Mouse (Mus musculus) lung, embryonic 16.5 days (tissue): ENCODE measurements at regions not wholly inside any gene's neighbourhood (a gene's known extent, or its start where the extent isn't known, plus 50 kb on each side); places are given as distances from the start of the nearest gene placed in this dataset.
A peak's percentile ranks its signal among the peaks of the same experiment; 100 is the strongest.

ENCODE experiments used
- ATAC-seq: fragments of 200-750 bp; cut with Nextera tagmentation; 2 replicates; pipeline ENCODE4 v1.8.0; 2017; ENCODE audit warnings: low read depth, mild to moderate bottlenecking, moderate library complexity
- H3K27ac ChIP-seq: fragments of 300-500 bp; sonication (generic); 2 replicates; pipeline ENCODE4 v1.5.1; 2014; ENCODE audit warnings: mild to moderate bottlenecking, control low read depth, low read length
- H3K27me3 ChIP-seq: fragments of 300-500 bp; sonication (generic); 2 replicates; pipeline ENCODE4 v1.6.1; 2014; ENCODE audit warnings: low read depth, low read length, mixed read lengths; ENCODE audit not compliant: control insufficient read depth, insufficient read depth
- H3K36me3 ChIP-seq: fragments of 300-500 bp; sonication (generic); 2 replicates; pipeline ENCODE4 v1.6.1; 2014; ENCODE audit warnings: low read length; ENCODE audit not compliant: control insufficient read depth, insufficient read depth
- H3K4me1 ChIP-seq: fragments of 300-500 bp; sonication (generic); replicated peaks from 2 replicates; pipeline ENCODE4 v1.6.1; 2014; ENCODE audit warnings: low read length, mixed read lengths; ENCODE audit not compliant: control insufficient read depth, insufficient read depth
- H3K4me2 ChIP-seq: fragments of 300-500 bp; sonication (generic); 2 replicates; pipeline ENCODE4 v1.6.1; 2014; ENCODE audit warnings: low read depth, low read length, control low read depth
- H3K4me3 ChIP-seq: fragments of 300-500 bp; sonication (generic); 2 replicates; pipeline ENCODE4 v1.5.1; 2014; ENCODE audit warnings: mild to moderate bottlenecking, low read length, control low read depth
- H3K9ac ChIP-seq: fragments of 300-500 bp; sonication (generic); 2 replicates; pipeline ENCODE4 v1.6.1; 2014; ENCODE audit warnings: low read length, control low read depth
- H3K9me3 ChIP-seq: fragments of 300-500 bp; sonication (generic); 2 replicates; pipeline ENCODE4 v1.6.1; 2016; ENCODE audit warnings: low read length; ENCODE audit not compliant: control insufficient read depth
- WGBS: fragments of 180-500 bp; shearing (Covaris S2); extraction: QIAGEN DNeasy Blood & Tissue Kit; methylation state at CpG from one replicate; pipeline ENCODE4 v1.1.7; 2014; 5-methylcytosine and 5-hydroxymethylcytosine counted together

DNA sequence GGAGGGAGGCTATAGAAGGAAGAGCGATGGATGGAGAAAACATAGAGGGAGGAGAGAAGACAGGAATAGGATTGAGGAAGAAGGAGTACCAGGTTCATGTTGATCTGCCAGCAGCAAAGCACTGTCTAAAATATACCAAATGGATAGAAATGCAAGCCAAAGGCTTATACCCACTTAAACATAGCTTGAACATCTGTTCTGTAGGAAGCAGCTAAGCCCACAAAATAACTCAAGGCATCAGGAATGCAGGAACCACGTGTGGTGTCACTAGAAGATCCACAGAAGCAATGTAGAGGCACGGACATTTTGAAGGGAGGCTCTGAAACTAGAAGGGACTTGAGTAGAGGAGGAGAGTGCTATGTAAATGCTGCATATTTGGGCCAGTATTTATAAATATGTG, 78.9 kb downstream of the Smgc start:
- 54% methylated on average over 3 of the region's 3 CpGs for WGBS

DNA sequence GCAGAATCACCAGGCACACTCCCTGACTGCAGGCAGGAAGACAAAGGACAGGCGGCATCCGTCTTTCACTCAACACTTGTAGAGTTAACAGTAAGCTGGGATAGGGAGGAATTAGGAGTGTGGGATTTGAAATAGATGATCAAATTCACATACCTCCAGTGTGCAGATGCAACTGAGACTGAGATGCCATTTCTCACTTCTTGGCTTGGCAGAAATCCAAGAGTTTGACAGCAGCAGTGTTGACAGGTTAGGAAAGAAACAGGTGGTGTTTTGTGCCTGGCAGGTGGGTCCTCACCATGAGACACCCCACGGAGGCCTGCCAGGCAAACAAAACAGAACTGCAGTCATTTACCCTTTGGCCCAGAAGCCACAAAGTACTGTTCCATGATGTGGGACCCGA, 79.8 kb downstream of the Smgc start:
- Histone ChIP-seq H3K4me2 (no peak overlapping the region), H3K4me1 (no peaks in the 10 kb centered on the region), H3K27me3 (no peaks in the 10 kb centered on the region), H3K27ac (no peak overlapping the region), H3K36me3 (no peaks in the 10 kb centered on the region), H3K4me3 (no peak overlapping the region), H3K9me3 (no peaks in the 10 kb centered on the region), H3K9ac (no peak overlapping the region)
- 50% methylated on average over 4 of the region's 4 CpGs for WGBS
- no peak for ATAC-seq

More for the DNA sequence above, 78.9 kb downstream of the Smgc start:
- no peak for ATAC-seq
- no peaks in the 10 kb centered on the region for H3K4me1 ChIP-seq
- H3K27me3 ChIP-seq, result no peaks in the 10 kb centered on the region
- no peaks in the 10 kb centered on the region for H3K36me3 ChIP-seq
- no peaks in the 10 kb centered on the region for H3K9me3 ChIP-seq
- H3K4me2 ChIP-seq, result no peak overlapping the region
- H3K4me3 ChIP-seq, result no peak overlapping the region
- H3K27ac ChIP-seq, result no peak overlapping the region
- H3K9ac ChIP-seq, result no peak overlapping the region

DNA sequence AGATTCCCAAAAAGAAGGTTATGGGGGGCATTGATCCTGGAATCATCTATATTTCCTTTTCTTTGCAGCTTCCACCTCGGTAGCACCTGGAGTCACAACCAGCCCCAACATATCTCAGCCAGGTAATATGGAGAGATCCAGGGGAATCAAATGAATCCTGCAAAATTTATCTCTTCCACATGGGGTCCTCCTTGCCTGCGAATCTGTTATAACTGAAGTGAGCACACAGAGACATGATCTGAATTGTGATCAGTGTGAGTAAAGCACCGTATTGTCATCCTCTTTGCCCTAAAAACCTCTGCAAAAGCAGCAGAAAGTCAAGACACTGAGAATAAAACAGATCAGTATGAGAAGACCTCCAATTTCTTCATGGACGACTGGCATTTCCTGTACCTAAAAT, 86.5 kb downstream of the Smgc start:
- WGBS, result 76% methylated on average over 4 of the region's 4 CpGs
- no peak overlapping the region for H3K4me2 ChIP-seq

DNA sequence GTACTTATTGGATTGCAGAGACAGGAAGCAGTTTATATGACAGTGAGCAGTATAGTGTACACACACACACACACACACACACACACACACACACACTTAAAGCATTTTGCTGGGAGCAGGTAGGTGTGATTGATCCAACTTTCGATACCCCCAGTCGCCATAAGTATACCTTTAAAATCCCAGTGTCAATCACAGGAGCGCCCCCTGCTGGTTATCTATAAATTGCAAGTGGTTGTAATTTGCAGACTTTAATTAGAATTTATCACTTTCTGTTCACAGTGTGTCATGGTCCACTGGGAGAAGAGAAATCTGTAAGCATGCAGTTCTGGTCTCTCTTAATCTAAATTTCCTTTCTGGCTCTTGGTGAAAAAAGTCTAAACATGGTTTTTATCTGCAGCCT, 89.4 kb downstream of the Smgc start:
- no peaks in the 10 kb centered on the region for H3K36me3 ChIP-seq
- no peak overlapping the region for H3K4me3 ChIP-seq
- H3K4me1 ChIP-seq, result no peaks in the 10 kb centered on the region
- H3K27me3 ChIP-seq, result no peaks in the 10 kb centered on the region
- no peaks in the 10 kb centered on the region for H3K9me3 ChIP-seq
- 15% methylated on average over 3 of the region's 3 CpGs for WGBS
- H3K27ac ChIP-seq, result no peak overlapping the region
- H3K4me2 ChIP-seq, result no peak overlapping the region
- no peak overlapping the region for H3K9ac ChIP-seq
- no peak for ATAC-seq

More for the DNA sequence above, 86.5 kb downstream of the Smgc start:
- Histone ChIP-seq H3K36me3 (no peaks in the 10 kb centered on the region), H3K9me3 (no peaks in the 10 kb centered on the region), H3K4me1 (no peaks in the 10 kb centered on the region), H3K27me3 (no peaks in the 10 kb centered on the region), H3K27ac (no peak overlapping the region), H3K4me3 (no peak overlapping the region), H3K9ac (no peak overlapping the region)
- ATAC-seq, result no peak

DNA sequence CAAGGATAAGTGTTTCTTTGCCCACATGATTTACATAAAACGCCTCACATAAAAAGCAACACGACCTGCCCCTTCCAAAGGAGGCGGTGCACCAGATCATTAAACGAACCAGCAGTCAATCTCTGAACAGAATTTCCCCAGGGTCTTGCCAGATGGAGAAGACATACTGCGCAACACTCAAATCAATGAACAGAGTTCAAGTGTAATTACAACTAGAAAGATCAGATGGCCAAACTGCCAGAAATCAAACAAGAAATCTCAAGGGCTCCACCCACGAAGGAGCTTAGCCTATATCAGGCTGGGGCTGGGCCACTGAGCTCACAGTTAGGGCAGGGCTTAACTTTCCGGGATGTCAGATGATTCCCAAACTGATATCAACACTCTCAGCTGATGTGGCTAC, 90.4 kb downstream of the Smgc start:
- Histone ChIP-seq H3K27me3 (no peaks in the 10 kb centered on the region), H3K36me3 (no peaks in the 10 kb centered on the region), H3K4me1 (no peaks in the 10 kb centered on the region), H3K4me2 (no peak overlapping the region), H3K9ac (no peak overlapping the region), H3K4me3 (no peak overlapping the region), H3K27ac (no peak overlapping the region), H3K9me3 (no peaks in the 10 kb centered on the region)
- ATAC-seq, result no peak
- WGBS, result 63% methylated on average over 7 of the region's 7 CpGs

DNA sequence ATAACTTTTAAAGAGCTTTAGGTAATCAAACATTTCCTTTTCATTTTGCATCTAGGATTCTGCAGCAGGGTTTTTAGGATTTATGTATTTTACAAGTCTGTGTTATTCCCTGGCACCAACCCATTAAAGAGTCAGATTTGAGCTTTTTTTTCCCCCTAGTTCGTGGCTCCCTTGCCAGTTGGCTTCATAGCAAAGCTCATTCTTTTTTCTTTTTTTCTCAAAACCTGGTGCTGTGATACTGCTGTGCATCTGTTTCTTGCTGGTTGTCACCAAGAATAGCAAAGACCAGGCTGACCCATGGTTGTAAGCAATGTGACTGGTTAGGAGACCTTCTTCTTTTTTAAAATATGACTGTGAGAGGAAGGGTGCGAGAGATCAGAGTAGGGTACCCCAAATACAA, 93.7 kb upstream of the Cntn1 start:
- Histone ChIP-seq H3K4me2 (no peak overlapping the region), H3K4me1 (no peaks in the 10 kb centered on the region), H3K9ac (no peak overlapping the region), H3K4me3 (no peak overlapping the region), H3K36me3 (no peaks in the 10 kb centered on the region), H3K9me3 (no peaks in the 10 kb centered on the region), H3K27ac (no peak overlapping the region), H3K27me3 (no peaks in the 10 kb centered on the region)
- WGBS, result 49% methylated on average over 2 of the region's 2 CpGs
- ATAC-seq, result no peak

DNA sequence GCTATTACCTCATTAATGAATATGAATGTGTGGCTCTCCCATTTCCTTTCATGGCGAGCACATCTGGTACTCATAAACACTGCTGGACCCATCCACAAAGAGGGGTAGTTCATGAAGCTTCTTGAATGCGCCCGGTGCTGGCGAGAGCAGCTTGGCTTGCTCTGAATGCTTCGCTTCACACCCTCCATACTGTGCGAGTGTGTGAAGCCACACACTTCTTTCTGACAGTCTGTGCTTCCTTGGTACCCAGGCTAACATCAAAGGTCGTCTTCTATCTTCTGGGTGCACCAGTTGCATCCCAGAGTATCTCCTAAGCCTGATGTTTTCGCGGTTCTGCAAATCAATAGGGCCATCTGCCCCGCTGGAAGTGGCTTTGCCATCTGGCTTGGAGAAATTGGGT, 85.8 kb upstream of the Cntn1 start:
- WGBS, result 66% methylated on average over 10 of the region's 10 CpGs
- ATAC-seq, result no peak
- no peak overlapping the region for H3K4me3 ChIP-seq

DNA sequence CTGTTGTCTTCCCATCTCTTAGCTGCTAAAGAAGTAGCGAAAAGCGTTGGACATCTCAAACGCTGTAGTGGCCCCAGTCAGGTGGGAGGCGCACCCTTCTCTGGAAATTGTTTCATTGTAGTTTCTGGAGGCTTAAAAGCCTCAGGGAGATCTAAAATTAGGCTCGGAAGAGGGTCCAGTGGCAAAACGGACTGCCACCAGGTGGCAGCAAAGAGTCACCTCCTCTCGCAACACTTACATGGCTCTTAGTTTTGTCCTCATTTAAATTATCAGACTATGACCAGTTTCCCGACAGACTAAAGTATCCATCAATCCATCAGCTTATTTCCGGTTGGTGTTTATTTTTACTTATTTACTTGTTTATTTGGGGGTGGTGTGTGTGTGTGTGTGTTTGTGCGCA, 81.6 kb upstream of the Cntn1 start:
- no peak overlapping the region for H3K27ac ChIP-seq
- WGBS, result 24% methylated on average over 10 of the region's 10 CpGs
- peak; percentile 45; the same call in 1 of the 2 replicates for ATAC-seq

More for the DNA sequence above, 85.8 kb upstream of the Cntn1 start:
- H3K27me3 ChIP-seq, result no peaks in the 10 kb centered on the region
- H3K36me3 ChIP-seq, result no peaks in the 10 kb centered on the region
- no peak overlapping the region for H3K4me2 ChIP-seq
- no peak overlapping the region for H3K27ac ChIP-seq
- no peak overlapping the region for H3K9ac ChIP-seq
- no peaks in the 10 kb centered on the region for H3K4me1 ChIP-seq
- no peaks in the 10 kb centered on the region for H3K9me3 ChIP-seq

DNA sequence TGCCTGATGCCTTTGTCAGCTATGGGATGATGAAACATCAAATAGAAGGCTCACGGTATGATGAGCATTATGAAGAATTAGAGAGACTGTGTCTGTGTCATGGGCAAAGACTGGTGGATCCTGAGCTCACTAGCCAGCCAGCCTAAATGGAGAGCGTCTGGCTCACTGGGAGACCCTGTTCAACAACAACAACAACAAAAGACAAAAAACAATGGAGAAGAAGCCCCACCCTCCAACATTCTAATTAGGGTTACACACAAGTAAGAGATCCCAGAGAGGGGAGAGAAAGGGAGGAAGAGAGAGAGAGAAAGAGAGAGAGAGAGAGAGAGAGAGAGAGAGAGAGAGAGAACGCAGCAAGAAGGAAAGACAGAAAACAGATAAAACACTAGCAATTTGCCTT, 79.6 kb upstream of the Cntn1 start:
- H3K27me3 ChIP-seq, result no peaks in the 10 kb centered on the region
- H3K27ac ChIP-seq, result no peak overlapping the region
- H3K9ac ChIP-seq, result no peak overlapping the region
- WGBS, result 57% methylated on average over 3 of the region's 3 CpGs
- no peak for ATAC-seq
- no peak overlapping the region for H3K4me2 ChIP-seq
- H3K4me3 ChIP-seq, result no peak overlapping the region
- H3K4me1 ChIP-seq, result no peaks in the 10 kb centered on the region
- no peaks in the 10 kb centered on the region for H3K36me3 ChIP-seq
- H3K9me3 ChIP-seq, result no peaks in the 10 kb centered on the region

More for the DNA sequence above, 81.6 kb upstream of the Cntn1 start:
- Histone ChIP-seq H3K36me3 (no peaks in the 10 kb centered on the region), H3K4me3 (no peak overlapping the region), H3K4me2 (no peak overlapping the region), H3K27me3 (no peaks in the 10 kb centered on the region), H3K9ac (no peak overlapping the region), H3K4me1 (no peaks in the 10 kb centered on the region), H3K9me3 (no peaks in the 10 kb centered on the region)

DNA sequence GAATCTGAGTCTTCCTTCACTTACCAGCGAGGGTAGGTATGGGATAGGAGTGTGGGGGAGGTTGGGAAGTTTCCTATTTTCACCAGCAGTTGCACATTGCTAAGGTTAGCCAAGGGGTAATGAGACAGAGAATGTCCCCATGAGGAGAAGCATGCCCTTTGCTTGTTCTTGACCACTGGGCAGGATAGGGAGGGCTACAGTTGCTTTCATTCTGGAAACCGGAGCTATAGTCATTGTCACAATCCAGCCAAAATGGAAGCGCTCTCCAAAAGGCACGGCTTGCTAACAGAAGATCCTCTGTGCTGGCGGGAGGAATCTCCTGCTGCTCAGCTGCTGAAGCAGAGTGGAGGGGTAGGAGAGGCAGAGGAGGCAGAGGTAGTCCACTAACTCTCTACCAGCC, 79.1 kb upstream of the Cntn1 start:
- 24% methylated on average over 5 of the region's 5 CpGs for WGBS
- no peaks in the 10 kb centered on the region for H3K9me3 ChIP-seq
- no peak overlapping the region for H3K4me2 ChIP-seq
- H3K36me3 ChIP-seq, result no peaks in the 10 kb centered on the region
- H3K27me3 ChIP-seq, result no peaks in the 10 kb centered on the region
- ATAC-seq, result no peak
- no peak overlapping the region for H3K9ac ChIP-seq
- no peak overlapping the region for H3K4me3 ChIP-seq
- no peak overlapping the region for H3K27ac ChIP-seq
- H3K4me1 ChIP-seq, result no peaks in the 10 kb centered on the region
